Mouse (Mus musculus): ENCODE data around the gene Lyg2. TPM values are rescaled to one million over a fixed set of nuclear protein-coding genes. Genes with fewer than 3 reads are reported as not detected.

Lyg2 gene
- not detected for polyA plus RNA-seq (2017; shearing (Covaris generic))

GRCm38 (mm10) chr1:37916393-37916792 is at the start of gene Lyg2:
Gene Lyg2, minus strand, starts transcription at chr1:37916493.

DNA sequence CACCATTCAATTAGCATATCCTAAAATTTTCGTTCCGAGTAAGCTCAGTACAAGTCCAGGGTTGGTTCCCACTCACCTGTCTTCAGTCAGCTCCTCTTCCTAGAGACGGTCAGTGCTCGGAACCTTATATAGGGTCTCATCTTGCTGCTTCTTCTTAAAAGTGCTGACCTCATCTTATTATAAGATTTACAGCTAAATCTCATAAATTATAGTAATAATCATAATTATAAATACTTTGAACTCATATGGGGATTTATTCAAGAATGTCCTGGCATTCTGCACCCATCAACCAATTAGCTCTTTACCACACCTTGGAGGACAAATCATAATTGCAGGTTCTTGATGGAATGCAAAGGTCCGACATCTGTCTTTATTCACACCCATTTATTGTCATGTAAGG is 41.4 kb upstream of the Lyg2 start, which contains the start of gene Lyg1:
Gene Lyg1, minus strand, starts transcription at position 101 of the 400 bp plus-strand sequence.

DNA sequence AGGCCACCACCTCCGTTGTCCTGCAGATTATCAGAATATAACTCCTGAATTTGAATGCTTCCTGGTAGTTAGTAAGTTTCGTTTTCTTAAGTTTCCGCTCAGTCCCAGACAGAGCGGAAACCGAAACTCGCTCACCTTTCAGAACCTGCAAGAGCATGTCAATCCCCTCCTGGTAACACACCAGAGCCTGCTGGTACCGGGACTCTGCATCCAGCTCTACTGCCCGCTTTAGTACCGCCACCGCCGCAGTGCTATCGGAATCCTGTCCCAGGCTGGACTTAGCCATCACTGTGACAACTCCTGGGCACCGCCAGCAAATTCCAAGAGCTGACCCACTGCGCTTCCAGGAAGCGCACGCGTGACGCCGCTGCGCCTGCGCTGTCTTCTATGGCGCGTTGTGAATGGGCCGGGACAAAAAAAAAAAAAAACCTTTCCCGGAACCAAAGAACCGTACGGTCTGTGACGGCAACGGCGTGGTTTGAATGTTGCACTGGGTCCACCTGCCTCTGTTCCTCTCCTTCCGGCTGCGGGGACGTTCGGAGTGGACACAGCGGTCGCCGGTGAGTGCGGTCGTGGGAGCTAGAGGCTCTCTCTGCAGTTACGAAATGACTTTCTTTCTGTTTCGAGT is 26.2 kb downstream of the Lyg2 start, which contains the start of the genes Mitd1 and Mrpl30:
Gene Mitd1, minus strand, starts transcription at position 387 of the 628 bp plus-strand sequence.
Gene Mrpl30, plus strand, starts transcription at position 453 of the 628 bp plus-strand sequence.

DNA sequence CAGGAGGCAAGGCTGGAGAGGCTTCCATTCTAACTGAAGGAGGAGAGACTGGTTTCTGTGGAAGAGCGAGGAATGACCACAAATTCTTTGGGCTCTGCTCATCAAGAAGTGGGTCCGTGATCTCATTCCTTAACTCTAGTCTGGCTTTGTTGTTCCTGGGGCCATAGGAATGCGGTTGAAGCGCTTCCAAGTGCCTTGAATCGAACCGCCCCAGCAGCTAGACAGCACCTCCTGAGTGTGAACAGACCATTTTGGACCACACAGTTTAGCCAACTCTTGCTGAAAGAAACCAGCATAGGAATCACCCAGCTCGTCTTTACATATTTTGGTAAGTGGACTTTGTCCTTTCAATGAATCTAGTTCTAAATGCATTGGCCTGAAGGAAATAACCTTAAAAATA is 44.6 kb downstream of the Lyg2 start, which contains the start of gene Lipt1:
Gene Lipt1, plus strand, starts transcription at position 35 of the 400 bp plus-strand sequence.

GRCm38 (mm10) chr1:37866286-37866685 is 50.0 kb downstream of the Lyg2 start, which contains the start of gene Tsga10:
Gene Tsga10, minus strand, starts transcription at chr1:37866429.

Other genes with a start within 250 kb of the Lyg2 start
- gene 2010300C02Rik, start 196.4 kb downstream of the Lyg2 start, polyA plus RNA-seq (2017; shearing (Covaris generic)), result 0.79 TPM
- gene Tsga10, start 50.1 kb downstream of the Lyg2 start, polyA plus RNA-seq (2017; shearing (Covaris generic)), result 2.9 TPM
- gene Lipt1, start 44.8 kb downstream of the Lyg2 start, polyA plus RNA-seq (2017; shearing (Covaris generic)), result 7.8 TPM
- gene Mitd1, start 26.1 kb downstream of the Lyg2 start, polyA plus RNA-seq (2017; shearing (Covaris generic)), result 94.9 TPM
- gene Mrpl30, start 26.0 kb downstream of the Lyg2 start, polyA plus RNA-seq (2017; shearing (Covaris generic)), result 169 TPM
- gene Lyg1, start 41.3 kb upstream of the Lyg2 start, polyA plus RNA-seq (2017; shearing (Covaris generic)), result not detected
- 103 TPM for gene Txndc9, start 81.4 kb upstream of the Lyg2 start, polyA plus RNA-seq (2017; shearing (Covaris generic))
- gene Eif5b, start 81.5 kb upstream of the Lyg2 start, polyA plus RNA-seq (2017; shearing (Covaris generic)), result 18.2 TPM
- 44.5 TPM for gene Rev1, start 213.3 kb upstream of the Lyg2 start, polyA plus RNA-seq (2017; shearing (Covaris generic))

Data from CD4-positive, CD25-positive, alpha-beta regulatory T cell (primary cell).